Mouse (Mus musculus) MEL (cell line): Measurements from ENCODE around the gene Slc22a15.

ENCODE experiments used
- CTCF ChIP-seq, 3 experiments: IDR thresholded peaks in 2 of 3; conservative IDR thresholded peaks in 1 of 3; 2 replicates each; pipeline ENCODE4 v1.5.1; 2011 to 2012; ENCODE audit warnings: low read length in 3 of 3, low read depth in 2 of 3, mild to moderate bottlenecking in 2 of 3, improper control_type of control experiment in 1 of 3, inconsistent platforms in 1 of 3, mixed read lengths in 1 of 3, moderate library complexity in 1 of 3; ENCODE audit not compliant: control insufficient read depth in 1 of 3, insufficient read depth in 1 of 3, poor library complexity in 1 of 3, severe bottlenecking in 1 of 3
- E2F4 ChIP-seq: IDR thresholded peaks from 2 replicates; pipeline ENCODE4 v1.6.1; 2011; ENCODE audit warnings: low read depth, low read length, improper control_type of control experiment, borderline replicate concordance
- EP300 ChIP-seq, 2 experiments: IDR thresholded peaks; 2 replicates each; pipeline ENCODE4 v1.6.1; 2011; ENCODE audit warnings: improper control_type of control experiment in 2 of 2, low read length in 2 of 2, low read depth in 1 of 2, mild to moderate bottlenecking in 1 of 2
- ETS1 ChIP-seq: IDR thresholded peaks from 2 replicates; pipeline ENCODE4 v1.6.1; 2012; ENCODE audit warnings: low read depth, mild to moderate bottlenecking, inconsistent platforms, low read length, improper control_type of control experiment, moderate library complexity
- JUND ChIP-seq: IDR thresholded peaks from 2 replicates; pipeline ENCODE4 v1.6.1; 2011; ENCODE audit warnings: low read depth, mild to moderate bottlenecking, improper control_type of control experiment, low read length
- MAFK ChIP-seq: IDR thresholded peaks from 2 replicates; pipeline ENCODE4 v1.6.1; 2011; ENCODE audit warnings: low read depth, mild to moderate bottlenecking, low read length, improper control_type of control experiment, borderline replicate concordance
- MAZ ChIP-seq: IDR thresholded peaks from 2 replicates; pipeline ENCODE4 v1.6.1; 2012; ENCODE audit warnings: low read depth, mild to moderate bottlenecking, inconsistent platforms, low read length, improper control_type of control experiment
- MYB ChIP-seq: IDR thresholded peaks from 2 replicates; pipeline ENCODE4 v1.6.1; 2011; ENCODE audit warnings: mild to moderate bottlenecking, low read depth, low read length, improper control_type of control experiment
- MYC ChIP-seq: IDR thresholded peaks from 2 replicates; pipeline ENCODE4 v1.6.1; 2011; ENCODE audit warnings: low read depth, mild to moderate bottlenecking, low read length, improper control_type of control experiment, moderate library complexity
- NRF1 ChIP-seq: IDR thresholded peaks from 2 replicates; pipeline ENCODE4 v1.6.1; 2014; ENCODE audit warnings: low read depth, mild to moderate bottlenecking, inconsistent platforms, low read length, improper control_type of control experiment, moderate library complexity; ENCODE audit not compliant: poor library complexity, insufficient read depth, severe bottlenecking
- POLR2A ChIP-seq, 2 experiments: IDR thresholded peaks; 2 replicates each; pipeline ENCODE4 v1.6.1; 2011 to 2012; ENCODE audit warnings: low read length in 2 of 2, mild to moderate bottlenecking in 2 of 2, control low read depth in 1 of 2, improper control_type of control experiment in 1 of 2, low read depth in 1 of 2, moderate library complexity in 1 of 2; ENCODE audit not compliant: control insufficient read depth in 1 of 2, insufficient read depth in 1 of 2, poor library complexity in 1 of 2

GRCm38 (mm10) chr3:101829881-101830616 is 94.2 kb downstream of the Slc22a15 start:
- TF ChIP-seq MAZ (no peak), ETS1 (no peak), MYB (no peak), CTCF (IDR thresholded peaks at IDR 0.05 in 2 of 3, conservative IDR thresholded peaks at IDR 0.05 in 1 of 3; ENCODE audit: control insufficient read depth in 1 of 3, insufficient read depth in 1 of 3, low read depth in 2 of 3, low read length in 3 of 3, poor library complexity in 1 of 3, severe bottlenecking in 1 of 3) (no peak), MYC (no peak), MAFK (no peak), POLR2A (IDR thresholded peaks at IDR 0.05; ENCODE audit: control insufficient read depth in 1 of 2, insufficient read depth in 1 of 2, low read depth in 1 of 2, low read length in 2 of 2, poor library complexity in 1 of 2) (no peak), EP300 (IDR thresholded peaks at IDR 0.05; ENCODE audit: low read depth in 1 of 2, low read length in 2 of 2) (no peak), E2F4 (no peak), NRF1 (no peak), JUND (no peak)
